Mouse (Mus musculus) intestine, embryonic 16.5 days (tissue): ENCODE results near the gene Taf6l. TPM values are rescaled to one million over a fixed set of nuclear protein-coding genes. Genes with fewer than 3 reads are reported as not detected.

Source experiments
- ATAC-seq: fragments of 200-750 bp; cut with Nextera tagmentation; 2 replicates; pipeline ENCODE4 v1.8.0; 2017; ENCODE audit warnings: moderate TSS enrichment, moderate library complexity
- H3K27ac ChIP-seq: fragments of 300-500 bp; sonication (generic); 2 replicates; pipeline ENCODE4 v1.5.1; 2014; ENCODE audit warnings: mild to moderate bottlenecking, low read length
- H3K27me3 ChIP-seq: fragments of 300-500 bp; sonication (generic); replicated peaks from 2 replicates; pipeline ENCODE4 v1.6.1; 2014; ENCODE audit warnings: low read length, control low read depth, mixed read lengths; ENCODE audit not compliant: control insufficient read depth, insufficient read depth
- H3K36me3 ChIP-seq: fragments of 300-500 bp; sonication (generic); 2 replicates; pipeline ENCODE4 v1.6.1; 2014; ENCODE audit warnings: low read length, control low read depth; ENCODE audit not compliant: control insufficient read depth, insufficient read depth
- H3K4me1 ChIP-seq: fragments of 300-500 bp; sonication (generic); 2 replicates; pipeline ENCODE4 v1.6.1; 2014; ENCODE audit warnings: low read length, control low read depth, mixed read lengths; ENCODE audit not compliant: control insufficient read depth, insufficient read depth
- H3K4me2 ChIP-seq: fragments of 300-500 bp; sonication (generic); 2 replicates; pipeline ENCODE4 v1.6.1; 2014; ENCODE audit warnings: low read depth, low read length, control low read depth
- H3K4me3 ChIP-seq: fragments of 300-500 bp; sonication (generic); 2 replicates; pipeline ENCODE4 v1.5.1; 2014; ENCODE audit warnings: mild to moderate bottlenecking, low read length
- H3K9ac ChIP-seq: fragments of 300-500 bp; sonication (generic); 2 replicates; pipeline ENCODE4 v1.6.1; 2014; ENCODE audit warnings: low read depth, low read length
- H3K9me3 ChIP-seq: fragments of 300-500 bp; sonication (generic); 2 replicates; pipeline ENCODE4 v1.6.1; 2016; ENCODE audit warnings: low read length, control low read depth; ENCODE audit not compliant: control insufficient read depth
- WGBS: fragments of 180-500 bp; shearing (Covaris S2); extraction: QIAGEN DNeasy Blood & Tissue Kit; methylation state at CpG from one replicate; pipeline ENCODE4 v1.1.7; 2014; 5-methylcytosine and 5-hydroxymethylcytosine counted together
- polyA plus RNA-seq: library from polyadenylated mRNA; unstranded; fragments of >200 nt; fragmentation: Nextera tagmentation; extraction: Ambion mirVana; gene quantifications from 2 replicates; pipeline ENCODE4 v1.2.1, GENCODE M21; 2015

Taf6l gene
- polyA plus RNA-seq, 1 experiment from 2014 or later: 25.0 TPM

- WGBS: under 1% methylated on average over 33 of the region's 33 CpGs
- Histone ChIP-seq H3K4me2 (peak within 1 kb of the TSS; percentile 87), H3K9ac (peak within 1 kb of the TSS; percentile 97), H3K27me3 (no peaks in the 10 kb centered on the region), H3K36me3 (peaks cover 14% of the 10 kb centered on the region), H3K9me3 (no peaks in the 10 kb centered on the region), H3K27ac (peak within 1 kb of the TSS; percentile 100), H3K4me1 (peaks cover 21% of the 10 kb centered on the region), H3K4me3 (peak within 1 kb of the TSS; percentile 100)
- peak; percentile 92 for ATAC-seq
Observed at GRCm38 (mm10) chr19:8818801-8819595, 32.8 kb upstream of the Taf6l start, which contains the start of gene Ttc9c. TSS of gene Ttc9c (minus strand) at chr19:8819333.

DNA sequence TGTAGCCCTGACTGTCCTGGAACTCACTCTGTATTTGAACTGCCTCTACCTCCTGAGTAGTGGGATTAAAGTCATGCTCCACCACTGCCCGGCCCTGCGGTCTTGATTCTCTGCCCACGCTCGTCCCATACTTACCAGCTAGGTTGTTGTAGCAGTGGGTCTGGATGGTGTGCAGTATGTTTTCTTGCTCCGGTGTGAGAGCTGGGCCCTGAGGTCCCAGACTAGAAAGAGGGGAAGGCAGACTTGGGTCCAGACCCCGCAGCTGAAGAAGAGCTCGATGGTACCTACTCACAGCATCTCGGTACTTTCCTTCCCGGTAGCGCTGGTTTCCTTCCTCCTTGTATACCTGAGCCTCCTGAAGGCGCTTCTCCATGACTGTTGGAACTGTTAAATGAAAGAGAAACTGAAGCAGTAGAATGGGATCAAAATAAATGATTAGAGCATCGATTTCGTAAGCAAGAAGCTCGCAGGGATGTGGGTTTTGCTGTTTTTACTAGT is 32.1 kb upstream of the Taf6l start:
- Histone ChIP-seq H3K9ac (peak overlapping the region; percentile 73), H3K36me3 (peaks cover 13% of the 10 kb centered on the region), H3K4me2 (peak overlapping the region; percentile 80), H3K27ac (peak overlapping the region; percentile 98), H3K4me3 (peak overlapping the region; percentile 100), H3K27me3 (no peaks in the 10 kb centered on the region), H3K4me1 (peaks cover 21% of the 10 kb centered on the region), H3K9me3 (no peaks in the 10 kb centered on the region)
- 17% methylated on average over 14 of the region's 14 CpGs for WGBS
- no peak for ATAC-seq

DNA sequence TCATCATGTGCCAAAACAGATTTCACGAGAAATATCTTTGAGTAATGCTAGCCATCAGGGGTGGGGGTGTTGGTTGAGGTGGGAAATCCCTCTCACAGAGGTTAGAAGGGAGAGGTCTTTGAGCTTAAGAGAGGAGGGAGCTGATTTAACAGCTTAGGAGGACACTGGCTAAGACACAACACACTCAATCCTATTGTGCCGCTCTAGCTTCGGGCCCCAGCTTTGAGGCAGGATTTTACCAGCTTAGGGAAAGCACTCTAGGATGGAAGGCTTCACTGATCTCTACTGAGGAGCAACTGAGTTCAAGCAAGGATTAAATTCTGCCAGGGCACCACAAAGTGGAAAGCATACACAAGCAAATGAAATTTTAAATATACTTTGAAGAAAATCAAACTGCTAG is 30.8 kb upstream of the Taf6l start:
- 0 out of 2 replicates have a peak, but pooled peaks cover 7% of the 10 kb centered on the region for H3K36me3 ChIP-seq
- H3K9me3 ChIP-seq: no peaks in the 10 kb centered on the region
- ATAC-seq: no peak
- peaks cover 11% of the 10 kb centered on the region for H3K4me1 ChIP-seq
- H3K9ac ChIP-seq: 0 out of 2 replicates have a peak overlapping the region, but pooled peaks have one; percentile 8
- no peak overlapping the region for H3K27ac ChIP-seq
- H3K4me3 ChIP-seq: no peak overlapping the region
- WGBS: 74% methylated on average over 3 of the region's 3 CpGs
- no peak overlapping the region for H3K4me2 ChIP-seq
- no peaks in the 10 kb centered on the region for H3K27me3 ChIP-seq

DNA sequence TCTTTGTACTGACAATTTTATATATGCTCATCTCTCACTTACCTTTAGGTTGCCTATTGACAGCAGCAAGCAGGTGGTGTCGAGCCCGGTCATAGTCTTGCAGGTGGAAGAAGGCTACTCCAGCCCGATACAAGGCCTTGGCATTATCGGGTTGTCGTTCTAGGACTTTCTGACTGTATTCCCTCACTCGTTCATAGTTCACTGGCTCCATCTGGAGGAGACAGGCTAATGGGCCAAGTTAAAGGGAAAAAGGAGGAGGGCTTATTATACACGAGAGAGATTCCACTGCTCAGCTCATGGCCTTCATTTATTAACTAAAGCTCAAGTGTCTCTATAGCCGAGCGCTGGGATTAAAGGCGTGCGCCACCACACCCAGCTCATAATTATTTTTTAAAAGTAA is 29.6 kb upstream of the Taf6l start:
- Histone ChIP-seq H3K27ac (no peak overlapping the region), H3K36me3 (0 out of 2 replicates have a peak, but pooled peaks cover 7% of the 10 kb centered on the region), H3K9ac (no peak overlapping the region), H3K27me3 (no peaks in the 10 kb centered on the region), H3K9me3 (no peaks in the 10 kb centered on the region), H3K4me3 (no peak overlapping the region), H3K4me1 (peaks cover 9% of the 10 kb centered on the region), H3K4me2 (no peak overlapping the region)
- ATAC-seq: no peak
- WGBS: 66% methylated on average over 11 of the region's 11 CpGs

- no peaks in the 10 kb centered on the region for H3K27me3 ChIP-seq
- ATAC-seq: no peak
- H3K27ac ChIP-seq: no peak overlapping the region
- no peak overlapping the region for H3K4me2 ChIP-seq
- no peak overlapping the region for H3K9ac ChIP-seq
- H3K4me3 ChIP-seq: no peak overlapping the region
- WGBS: 93% methylated on average over 5 of the region's 5 CpGs
- peaks cover 6% of the 10 kb centered on the region; the same call in 1 of the 2 replicates for H3K4me1 ChIP-seq
- no peaks in the 10 kb centered on the region for H3K9me3 ChIP-seq
- peaks cover 10% of the 10 kb centered on the region for H3K36me3 ChIP-seq
Observed at GRCm38 (mm10) chr19:8806810-8807209, 20.6 kb upstream of the Taf6l start.

DNA sequence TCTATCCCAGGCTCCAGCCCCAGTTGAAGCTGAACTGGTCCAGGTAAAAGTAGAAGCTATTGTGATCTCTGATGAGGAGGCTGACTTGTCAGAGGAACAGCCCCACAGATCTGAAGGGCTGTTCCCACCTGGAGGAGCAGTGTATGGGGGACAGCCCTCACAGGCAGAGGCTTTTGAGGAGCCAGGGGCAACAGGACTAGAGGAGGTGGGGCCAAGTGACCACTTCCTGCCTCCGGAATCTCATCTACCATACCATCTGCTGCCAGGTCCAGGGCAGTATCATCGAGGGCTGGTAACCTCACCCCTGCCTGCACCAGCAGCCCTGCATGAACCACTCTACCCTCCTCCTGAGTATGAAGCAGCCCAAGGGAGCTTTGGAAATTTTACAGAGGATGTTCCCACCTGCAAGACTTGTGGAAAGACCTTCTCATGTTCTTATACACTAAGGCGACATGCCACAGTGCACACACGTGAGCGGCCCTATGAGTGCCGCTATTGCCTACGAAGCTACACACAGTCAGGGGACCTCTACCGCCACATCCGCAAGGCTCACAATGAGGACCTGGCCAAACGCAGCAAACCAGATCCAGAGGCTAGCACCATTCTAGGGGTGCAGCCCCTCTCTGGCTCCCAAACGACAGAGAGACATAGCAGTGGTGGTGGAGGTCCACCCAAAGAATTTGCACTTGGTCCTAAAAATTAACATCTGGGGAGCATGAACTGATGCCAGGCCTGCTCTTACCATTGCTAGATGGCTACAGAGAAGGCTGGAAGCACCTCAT is 17.9 kb upstream of the Taf6l start:
- Histone ChIP-seq H3K36me3 (peaks cover 5% of the 10 kb centered on the region), H3K27me3 (no peaks in the 10 kb centered on the region), H3K27ac (no peak overlapping the region), H3K9ac (no peak overlapping the region; the same call in 1 of the 2 replicates), H3K4me2 (no peak overlapping the region), H3K4me1 (peaks cover 6% of the 10 kb centered on the region; the same call in 1 of the 2 replicates), H3K4me3 (no peak overlapping the region), H3K9me3 (no peaks in the 10 kb centered on the region)
- no peak for ATAC-seq
- WGBS: 90% methylated on average over 11 of the region's 11 CpGs

GRCm38 (mm10) chr19:8803204-8803780 is 17.1 kb upstream of the Taf6l start:
- Histone ChIP-seq H3K27me3 (no peaks in the 10 kb centered on the region), H3K9me3 (no peaks in the 10 kb centered on the region), H3K4me2 (peak overlapping the region; percentile 57; the same call in 1 of the 2 replicates), H3K27ac (no peak overlapping the region), H3K4me3 (no peak overlapping the region), H3K36me3 (peaks cover 3% of the 10 kb centered on the region; the same call in 1 of the 2 replicates), H3K4me1 (peaks cover 6% of the 10 kb centered on the region; the same call in 1 of the 2 replicates), H3K9ac (no peak overlapping the region)
- 89% methylated on average over 9 of the region's 9 CpGs for WGBS
- no peak for ATAC-seq

- Histone ChIP-seq H3K36me3 (peaks cover 3% of the 10 kb centered on the region; the same call in 1 of the 2 replicates), H3K9ac (peak within 1 kb of the TSS; percentile 72), H3K27me3 (no peaks in the 10 kb centered on the region), H3K27ac (peak within 1 kb of the TSS; percentile 88), H3K4me1 (peaks cover 10% of the 10 kb centered on the region), H3K9me3 (no peaks in the 10 kb centered on the region), H3K4me2 (peak within 1 kb of the TSS; percentile 74), H3K4me3 (peak within 1 kb of the TSS; percentile 72)
- ATAC-seq: peak; percentile 97
- WGBS: under 1% methylated on average over 30 of the region's 30 CpGs
Observed at GRCm38 (mm10) chr19:8802130-8802821, 16.1 kb upstream of the Taf6l start, which contains the start of gene Zbtb3. TSS of gene Zbtb3 (plus strand) at chr19:8802555.
